Mouse (Mus musculus): ENCODE data around the gene Akr1c6.

GRCm38 (mm10) chr13:4467896-4468295, 33.8 kb downstream of the Akr1c6 start:
- TF ChIP-seq CTCF (IDR thresholded peaks at IDR 0.05; ENCODE audit: borderline replicate concordance, control insufficient read depth, extremely low read depth, insufficient read depth, low read length, poor library complexity) (no peak), POLR2A (IDR thresholded peaks at IDR 0.05; ENCODE audit: control insufficient read depth, extremely low read depth, insufficient read depth, low read length, poor library complexity) (no peak)

All from thymus, adult 2 months (tissue).